Mouse (Mus musculus) 3134 (cell line): Measurements from ENCODE around the gene Vamp5.

Experiments
- DNase-seq: peaks from one replicate; pipeline ENCODE4 v3.0.0-alpha.2; 2011; ENCODE audit warnings: low spot score; ENCODE audit not compliant: insufficient read length; ENCODE audit errors: extremely low read depth

The Vamp5 gene

GRCm38 (mm10) chr6:72347166-72347941 is 32.9 kb downstream of the Vamp5 start, which contains the start of gene 0610030E20Rik:
TSS of gene 0610030E20Rik (plus strand) at chr6:72347317.
- peak; percentile 75 for DNase-seq

DNA sequence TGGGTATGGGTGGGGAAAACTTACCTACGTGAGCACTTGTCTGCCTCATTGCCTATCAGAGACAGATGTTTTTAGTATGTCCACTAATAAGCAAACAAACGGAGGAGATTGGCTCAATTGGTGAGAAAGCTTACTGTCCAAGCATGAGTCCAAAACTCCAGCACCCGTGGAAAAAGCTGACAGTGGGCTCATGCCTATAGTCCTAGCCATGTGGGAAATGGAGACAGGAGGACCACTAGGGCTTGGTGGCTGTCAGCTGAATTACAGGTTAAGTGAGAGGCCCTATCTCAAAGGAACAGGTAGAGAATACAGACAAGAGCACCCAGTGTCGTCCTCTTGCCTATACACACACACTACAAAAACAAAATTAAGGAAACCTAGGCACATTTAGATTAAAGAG is 34.0 kb downstream of the Vamp5 start:
- no peak for DNase-seq

DNA sequence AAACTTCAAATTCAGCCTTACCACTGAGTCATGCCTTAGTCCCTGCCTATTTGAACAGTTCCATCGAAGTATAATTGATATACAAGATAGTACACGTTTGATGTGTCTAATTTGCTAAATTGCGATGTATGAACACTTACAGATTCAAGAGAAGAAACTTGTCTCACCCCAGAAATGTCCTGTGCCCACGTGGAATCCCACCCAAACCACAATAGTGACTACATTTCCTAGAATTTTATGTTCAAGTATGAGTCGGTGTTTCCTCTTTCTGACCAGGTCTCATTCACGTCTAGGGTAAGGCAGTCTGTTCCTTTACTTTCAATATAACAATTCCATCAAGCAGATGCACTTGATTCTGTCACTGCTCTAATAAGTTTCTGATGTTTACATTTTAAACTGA is 34.6 kb downstream of the Vamp5 start:
- DNase-seq = no peak

GRCm38 (mm10) chr6:72345074-72345567 is 35.1 kb downstream of the Vamp5 start, which contains the start of gene Usp39:
TSS of gene Usp39 (minus strand) at chr6:72345184.
- peak; percentile 87 for DNase-seq

DNA sequence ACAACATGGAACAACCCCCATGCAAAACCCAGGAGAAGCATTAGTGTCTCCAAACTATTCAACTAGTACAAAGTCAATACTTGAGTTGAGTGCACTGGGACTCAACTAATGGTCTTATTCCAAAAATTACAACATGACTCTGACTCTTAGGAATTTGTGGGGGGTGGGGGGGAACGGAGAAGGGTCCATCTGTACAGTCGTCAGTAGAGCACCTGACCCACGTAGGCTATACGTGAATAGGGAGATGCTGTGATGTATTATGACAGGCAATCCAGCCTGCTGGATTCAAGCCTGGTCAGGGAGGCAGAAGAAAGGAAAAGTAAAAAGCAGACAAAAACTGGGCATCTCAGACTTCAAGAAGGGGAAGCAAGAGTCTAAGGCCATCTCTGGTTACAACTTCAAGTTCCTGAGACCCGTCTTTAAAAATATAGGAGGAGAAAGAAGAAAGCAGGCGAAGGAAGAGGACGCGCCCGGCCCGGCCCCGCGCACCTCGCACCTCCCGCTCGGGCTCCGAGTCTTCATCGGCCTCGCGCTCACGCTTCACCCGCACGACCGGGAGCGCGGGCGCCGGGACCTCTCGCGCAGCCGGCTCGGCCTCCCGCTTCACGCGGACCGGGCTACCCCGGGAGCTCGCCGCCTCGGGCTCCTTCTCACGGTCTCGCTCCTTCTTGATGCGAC is 35.7 kb downstream of the Vamp5 start:
- no peak for DNase-seq

DNA sequence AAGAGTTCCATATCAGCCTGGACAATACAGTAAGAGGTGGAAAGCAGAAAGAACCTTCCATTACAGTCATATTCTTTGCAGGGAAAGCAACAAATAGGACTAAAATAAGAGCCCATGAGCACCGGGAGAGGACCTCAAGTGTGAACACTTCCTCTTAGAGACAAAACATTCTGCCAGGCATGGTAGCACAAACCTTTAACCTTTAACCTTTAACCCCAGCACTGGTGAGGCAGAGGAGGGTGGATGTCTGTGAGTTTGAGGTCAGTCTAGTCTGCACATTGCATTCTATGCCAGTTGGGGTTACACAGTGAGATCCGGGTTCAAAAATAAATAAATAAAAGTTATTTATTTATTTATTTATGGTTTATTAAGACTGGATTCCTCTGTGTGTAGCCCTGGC is 39.8 kb downstream of the Vamp5 start:
- no peak for DNase-seq

GRCm38 (mm10) chr6:72333111-72333510 is 47.2 kb downstream of the Vamp5 start:
- no peak for DNase-seq

- DNase-seq = no peak
These were observed 50.1 kb downstream of the Vamp5 start for GRCm38 (mm10) chr6:72330133-72330532.

DNA sequence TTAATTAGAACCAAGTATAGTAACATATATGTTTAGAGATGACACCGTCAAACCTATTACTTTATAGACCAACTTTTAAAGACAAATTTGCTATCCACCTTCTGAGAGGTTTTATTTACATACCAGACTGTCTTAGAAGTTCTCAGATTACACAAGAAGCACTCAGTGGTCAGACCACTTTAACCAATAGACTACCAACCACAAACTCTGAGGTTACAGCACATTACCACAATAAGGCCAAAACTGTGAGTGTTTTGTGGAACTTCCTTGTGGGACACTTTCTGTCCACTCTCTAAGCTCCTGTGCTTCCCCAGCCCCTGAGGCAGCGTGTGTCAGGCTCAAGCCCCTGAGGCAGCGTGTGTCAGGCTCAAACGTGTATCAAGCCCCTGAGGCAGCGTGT is 51.2 kb downstream of the Vamp5 start:
- DNase-seq = no peak

- DNase-seq = no peak
These were observed 54.0 kb downstream of the Vamp5 start for GRCm38 (mm10) chr6:72326274-72326673.

DNA sequence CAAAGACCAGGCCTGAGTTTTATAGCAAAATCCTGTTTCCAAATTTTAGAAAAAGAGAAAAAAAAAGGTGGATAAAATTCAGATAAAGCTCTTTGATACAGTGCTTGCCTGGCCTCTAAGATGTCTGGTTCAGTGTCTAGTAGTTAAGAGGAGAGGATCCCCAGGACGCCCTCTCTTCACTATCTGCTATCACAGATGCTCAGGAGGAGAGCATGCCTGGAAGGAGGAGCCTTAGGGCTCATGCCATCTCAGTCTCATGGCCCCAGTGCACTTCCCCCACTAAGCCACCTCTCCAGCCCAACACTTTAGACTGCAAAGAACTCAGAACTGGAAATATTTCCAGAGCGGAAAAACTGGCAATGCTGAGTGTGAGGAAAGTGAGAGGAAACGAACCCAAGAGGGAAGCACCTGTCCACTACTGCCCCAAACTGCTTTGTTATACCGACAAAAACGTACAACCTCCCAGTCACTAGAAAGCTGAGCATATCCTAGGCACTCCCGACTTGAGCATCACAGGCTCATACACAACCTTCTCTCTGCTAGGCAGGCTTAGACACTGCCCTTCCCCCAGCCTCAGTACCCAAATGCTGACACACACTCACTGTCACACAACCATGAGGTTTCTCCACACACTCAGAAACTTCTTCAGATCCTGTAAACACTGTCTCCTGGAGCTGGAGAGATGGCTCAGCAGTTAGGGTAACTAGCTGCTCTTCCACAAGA is 56.3 kb downstream of the Vamp5 start:
- no peak for DNase-seq

- DNase-seq = no peak
These were observed 57.3 kb downstream of the Vamp5 start for GRCm38 (mm10) chr6:72322936-72323335.

GRCm38 (mm10) chr6:72319019-72319418 is 61.2 kb downstream of the Vamp5 start:
- DNase-seq = no peak
